Mouse (Mus musculus): ENCODE measurements around the gene Sphk1. TPM values are rescaled to one million over a fixed set of nuclear protein-coding genes. Genes with fewer than 3 reads are reported as not detected.

Sphk1 gene
- polyA plus RNA-seq, 2 experiments from 2014 or later = 0.35 TPM; not detected in 1

- ATAC-seq = no peak
These were observed 49.4 kb downstream of the Sphk1 start for GRCm38 (mm10) chr11:116580031-116580652.

GRCm38 (mm10) chr11:116580711-116581375 lies 50.1 kb downstream of the Sphk1 start:
- peak; percentile 68 for ATAC-seq

GRCm38 (mm10) chr11:116581376-116581814 lies 50.7 kb downstream of the Sphk1 start, which contains the start of gene Ube2o:
TSS of gene Ube2o (minus strand) at chr11:116581447.
- peak; percentile 92 for ATAC-seq

GRCm38 (mm10) chr11:116585682-116586081 lies 55.0 kb downstream of the Sphk1 start:
- no peak for ATAC-seq

Other genes with a start within 250 kb of the Sphk1 start
- gene Galr2, start 250.0 kb upstream of the Sphk1 start, polyA plus RNA-seq (2017; shearing (Covaris generic)) = not detected
- gene Exoc7, start 223.7 kb upstream of the Sphk1 start, polyA plus RNA-seq (2017; shearing (Covaris generic)) = 100 to 1,000 TPM in 1 of 2 experiments, 10 to 100 TPM in 1; 98.4 to 123 TPM
- gene Foxj1, start 195.5 kb upstream of the Sphk1 start, polyA plus RNA-seq (2017; shearing (Covaris generic)) = not detected
- gene Rnf157, start 117.9 kb upstream of the Sphk1 start, polyA plus RNA-seq (2017; shearing (Covaris generic)) = 1 to 10 TPM; 8.4 to 8.8 TPM
- gene Ubald2, start 96.8 kb upstream of the Sphk1 start, polyA plus RNA-seq (2017; shearing (Covaris generic)) = 10 to 100 TPM; 12.2 to 13.0 TPM
- not detected for gene Qrich2, start 64.7 kb upstream of the Sphk1 start, polyA plus RNA-seq (2017; shearing (Covaris generic))
- 10 to 100 TPM; 32.9 to 39.6 TPM for gene Prpsap1, start 36.7 kb upstream of the Sphk1 start, polyA plus RNA-seq (2017; shearing (Covaris generic))
- gene Ube2o, start 50.5 kb downstream of the Sphk1 start, polyA plus RNA-seq (2017; shearing (Covaris generic)) = 1 to 10 TPM; 1.1 to 3.5 TPM
- not detected for gene Aanat, start 55.5 kb downstream of the Sphk1 start, polyA plus RNA-seq (2017; shearing (Covaris generic))
- 1 to 10 TPM; 3.3 to 4.3 TPM for gene Rhbdf2, start 96.1 kb downstream of the Sphk1 start, polyA plus RNA-seq (2017; shearing (Covaris generic))
- gene Prcd, start 122.6 kb downstream of the Sphk1 start, polyA plus RNA-seq (2017; shearing (Covaris generic)) = not detected
- not detected for gene Cygb, start 123.4 kb downstream of the Sphk1 start, polyA plus RNA-seq (2017; shearing (Covaris generic))
- under 1 TPM; 0.49 to 0.55 TPM for gene St6galnac1, start 244.6 kb downstream of the Sphk1 start, polyA plus RNA-seq (2017; shearing (Covaris generic))

All from CD4-positive, CD25-positive, alpha-beta regulatory T cell, adult 4 months (primary cell).